Mouse (Mus musculus): ENCODE results near the gene Olfr1392. TPM values are rescaled to one million over a fixed set of nuclear protein-coding genes. Genes with fewer than 3 reads are reported as not detected.
"Not testable (repeated sequence)": the region's sequence is repeated elsewhere in the genome, so short reads cannot be mapped to it uniquely, and the experiment has no call there.

The Olfr1392 gene
- total RNA-seq, 2 experiments from 2014 or later: not detected

DNA sequence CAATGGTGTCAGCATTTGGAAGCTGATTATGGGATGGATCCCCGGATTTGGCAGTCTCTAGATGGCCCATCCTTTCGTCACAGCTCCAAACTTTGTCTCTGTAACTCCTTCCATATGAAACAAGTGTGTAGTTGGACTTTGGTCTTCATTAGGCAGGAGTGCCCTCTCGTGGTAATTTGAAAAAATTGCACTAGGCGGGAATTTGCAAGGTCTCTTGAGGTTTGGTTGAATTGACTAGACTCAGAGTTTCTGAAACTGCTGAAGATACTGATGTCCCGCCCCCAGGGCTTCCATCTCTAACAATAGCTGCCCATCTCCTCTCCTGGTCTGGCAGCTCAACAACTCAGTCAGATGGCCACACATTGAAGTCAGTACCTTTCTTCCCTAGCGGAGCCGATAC lies 13.7 kb upstream of the Olfr1392 start:
- intact Hi-C loops (cut with DNase I): loop anchor here (1.0 to 10.0 kb wide), 4 partner anchors 82 to 399 kb away; partner anchors contain the start of genes Irgm1 and Olfr1381
- DNase-seq (ENCODE audit: low spot score in 2 of 2): no peak

DNA sequence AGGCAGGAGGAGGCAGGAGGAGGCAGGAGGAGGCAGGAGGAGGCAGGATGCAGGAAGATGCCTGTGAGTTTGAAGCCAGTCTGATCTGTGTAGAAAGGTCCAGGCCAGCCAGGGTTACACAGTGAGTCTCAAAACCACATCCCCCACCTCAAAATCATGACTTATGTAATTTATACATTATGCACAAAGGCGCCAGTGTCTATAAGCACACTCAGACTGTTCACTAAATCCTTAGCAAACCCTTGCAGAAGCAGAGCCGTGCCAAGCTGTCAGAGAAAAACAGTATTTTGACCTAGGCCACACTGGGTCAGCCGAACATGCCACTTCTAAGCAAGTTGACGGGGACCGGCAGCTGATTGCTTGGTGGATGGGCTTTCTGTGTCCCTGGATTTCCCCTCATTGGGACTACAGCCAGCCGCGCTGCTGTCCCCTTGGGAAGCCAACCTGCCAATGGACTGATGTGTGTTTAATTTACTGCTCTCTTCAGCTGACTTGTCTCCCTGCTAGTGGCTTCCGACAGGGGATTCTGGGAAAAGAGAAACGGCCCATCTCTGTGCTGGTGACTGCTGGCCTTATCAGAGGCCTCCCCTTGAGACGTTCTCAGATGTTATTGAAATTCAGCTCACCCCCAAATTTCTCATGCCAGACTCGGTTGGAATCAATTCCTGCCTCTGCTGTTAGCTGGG lies 11.1 kb upstream of the Olfr1392 start:
- no peak for DNase-seq (ENCODE audit: low spot score in 2 of 2)
- intact Hi-C loops (cut with DNase I): loop anchor here (5.0 to 10.0 kb wide), 3 partner anchors 172 to 402 kb away; partner anchors contain the start of genes Irgm1 and Olfr1381

DNA sequence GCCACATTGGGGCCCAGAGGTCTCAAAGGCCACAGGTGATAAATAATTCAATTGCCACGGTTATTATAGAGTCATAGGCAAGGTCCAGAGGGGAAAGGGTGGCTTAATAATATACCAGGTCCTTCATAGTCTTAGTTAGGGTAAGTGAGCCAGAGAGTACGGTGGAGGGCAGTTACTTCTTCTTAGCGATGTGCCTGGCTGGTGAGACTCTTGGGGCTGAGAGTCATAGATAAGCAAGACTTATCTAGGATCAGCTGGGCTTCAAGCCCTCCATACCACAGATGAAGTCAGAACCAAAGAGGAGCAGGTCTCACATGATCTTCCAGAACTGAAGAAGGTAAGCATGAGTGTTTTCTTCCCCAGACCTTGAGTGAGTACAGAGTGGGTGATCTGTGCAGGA lies 6.9 kb upstream of the Olfr1392 start, which contains the start of gene Olfr1393:
Olfr1393 (plus strand) TSS at position 83 of the 400 bp plus-strand sequence.
- intact Hi-C loops (cut with DNase I): loop anchor here (10.0 kb wide), 1 partner anchor 267 kb away; the partner anchor contains the start of gene Olfr1381
- DNase-seq (ENCODE audit: low spot score in 2 of 2): no peak

DNA sequence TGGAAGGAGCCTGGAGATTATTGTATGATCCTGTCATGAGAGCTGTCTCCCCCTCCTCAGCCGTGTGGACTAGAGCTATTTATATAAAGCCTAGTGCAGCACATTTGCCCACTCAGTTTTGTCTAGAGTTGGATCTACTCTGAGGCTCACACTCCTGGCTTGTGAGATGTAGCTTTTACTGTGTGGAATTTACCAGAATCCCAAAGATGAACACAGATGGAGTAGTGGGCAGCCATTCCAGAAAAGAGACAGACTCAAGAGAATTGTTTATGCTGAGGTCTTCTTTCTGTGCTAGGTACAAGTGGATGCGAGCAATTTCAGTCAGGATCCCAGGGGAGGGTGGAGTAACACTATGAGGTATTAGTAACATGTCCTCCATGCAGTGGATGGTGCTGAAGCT lies 2.2 kb downstream of the Olfr1392 start:
- intact Hi-C loops (cut with DNase I): no loop called here
- DNase-seq (ENCODE audit: low spot score in 2 of 2): peak; percentile 19 to 32

DNA sequence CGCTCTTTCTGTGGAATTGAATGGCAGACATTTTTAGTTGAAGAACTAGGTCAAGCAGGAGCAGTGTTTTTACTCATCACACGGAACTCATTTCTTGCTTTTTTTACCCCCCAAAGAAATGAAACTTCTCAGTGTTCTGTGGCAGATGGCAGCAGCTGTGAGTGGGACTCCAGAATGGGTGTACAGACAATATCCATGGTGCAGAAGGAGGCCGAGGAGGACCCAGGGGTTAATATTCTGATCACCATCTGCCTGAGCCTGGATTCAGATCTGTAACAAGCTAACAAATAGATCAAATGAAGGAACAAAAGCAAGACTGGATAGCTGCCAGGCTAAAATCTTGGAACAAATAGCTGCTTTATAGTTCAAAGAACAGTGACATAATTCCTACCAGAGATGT lies 7.7 kb downstream of the Olfr1392 start:
- DNase-seq (ENCODE audit: low spot score in 2 of 2): peak; percentile 35 to 57
- intact Hi-C loops (cut with DNase I): no loop called here

DNA sequence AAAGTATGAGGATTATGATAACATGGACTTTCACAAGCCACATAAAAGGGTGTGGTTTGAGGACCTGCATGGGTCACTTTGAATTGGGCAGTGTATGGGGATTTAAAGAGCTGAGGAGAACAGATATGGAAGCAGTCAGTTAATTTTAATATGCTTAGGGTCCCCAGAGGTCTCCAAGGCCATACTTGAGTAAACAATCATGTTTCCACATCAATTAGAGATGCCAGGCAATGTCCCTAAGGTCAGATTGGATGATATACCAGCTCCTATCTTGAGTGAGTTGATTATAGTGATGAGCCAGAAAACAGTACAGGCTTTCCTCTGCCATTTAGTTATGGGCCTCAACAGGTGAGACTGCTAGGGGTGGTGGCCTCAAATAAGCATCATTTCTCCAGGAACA lies 19.4 kb downstream of the Olfr1392 start, which contains the start of gene Olfr10:
Olfr10 (plus strand) TSS at position 301 of the 400 bp plus-strand sequence.
- DNase-seq (ENCODE audit: low spot score in 2 of 2): no peak
- intact Hi-C loops (cut with DNase I): no loop called here

DNA sequence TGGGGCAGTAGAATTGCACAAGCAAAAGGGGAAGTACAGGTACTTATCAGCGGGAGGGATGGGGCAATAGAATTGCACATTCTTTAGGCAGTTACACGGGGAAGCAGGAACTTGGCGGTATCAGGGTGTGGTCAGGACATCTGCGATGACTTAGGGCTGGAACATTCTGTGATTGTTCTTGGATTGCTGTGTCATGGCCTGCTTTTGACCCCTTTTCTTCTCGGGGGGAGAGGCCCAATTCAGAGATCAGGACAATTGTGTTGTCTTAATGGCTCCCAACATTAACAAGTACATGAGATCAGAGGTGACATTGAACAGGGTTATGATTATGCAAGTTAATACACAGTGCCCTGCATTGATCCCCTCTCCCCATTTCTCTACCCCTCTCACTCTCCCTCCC lies 23.5 kb downstream of the Olfr1392 start:
- intact Hi-C loops (cut with DNase I); DNase-seq (ENCODE audit: low spot score in 2 of 2): not testable (repeated sequence)

DNA sequence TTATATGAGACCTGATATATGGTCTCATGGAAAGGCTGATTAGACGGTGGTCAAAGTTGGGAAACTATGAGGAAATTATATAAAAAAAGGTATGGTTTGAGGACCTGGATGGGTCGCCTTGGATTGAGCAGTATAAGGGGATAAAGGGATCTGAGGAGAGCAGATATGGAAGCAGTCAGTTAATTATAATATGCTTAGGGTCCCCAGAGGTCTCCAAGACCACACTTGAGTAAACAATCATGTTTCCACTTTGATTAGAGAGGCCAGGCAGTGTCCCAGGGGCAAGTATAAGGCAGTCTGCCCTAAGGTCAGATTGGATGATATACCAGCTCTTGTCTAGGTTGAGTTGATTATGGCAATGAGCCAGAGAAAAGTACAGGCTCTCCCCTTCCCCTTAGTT lies 37.4 kb downstream of the Olfr1392 start, which contains the start of gene Olfr1391:
Olfr1391 (plus strand) TSS at position 301 of the 400 bp plus-strand sequence.
- intact Hi-C loops (cut with DNase I): loop anchor here (10.0 kb wide), 1 partner anchor 132 kb away; the partner anchor contains the start of gene Olfr1387
- no peak for DNase-seq (ENCODE audit: low spot score in 2 of 2)

DNA sequence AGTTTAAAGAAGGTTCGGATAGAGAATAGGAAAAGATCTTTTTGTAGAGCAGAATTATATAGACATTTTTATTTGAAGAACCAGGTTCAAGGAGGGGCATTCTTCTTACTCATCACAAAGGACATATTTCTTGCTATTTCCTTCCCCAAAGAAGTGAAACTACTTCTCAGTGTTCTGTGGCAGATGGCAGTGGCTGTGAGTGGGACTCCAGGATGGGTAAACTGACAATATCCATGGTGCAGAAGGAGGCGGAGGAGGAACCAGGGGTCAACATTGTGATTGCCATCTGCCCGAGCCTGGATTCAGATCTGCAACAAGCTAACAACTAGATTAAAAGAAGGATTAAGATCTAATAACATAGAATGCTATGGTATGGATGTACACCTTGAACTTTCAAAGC lies 41.6 kb downstream of the Olfr1392 start:
- DNase-seq (ENCODE audit: low spot score in 2 of 2): no peak

DNA sequence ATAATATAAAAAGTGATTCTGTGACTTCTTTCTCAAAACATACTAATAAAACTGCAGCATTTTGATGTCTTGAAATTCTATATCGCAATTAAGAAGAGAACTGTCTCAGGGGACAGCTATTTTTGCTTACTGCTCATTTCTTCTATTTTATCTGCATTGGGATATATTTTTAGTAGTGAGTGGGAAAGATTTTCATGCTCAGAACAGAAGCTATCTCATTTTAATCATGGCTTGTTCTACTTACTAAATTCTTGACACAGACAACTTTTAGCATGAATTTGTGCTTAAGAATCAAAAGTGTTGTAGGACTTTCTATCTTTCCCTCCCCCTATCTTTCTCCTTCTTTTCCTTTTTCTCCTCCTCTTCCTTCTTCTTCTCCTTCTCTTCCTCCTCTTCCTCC lies 44.6 kb downstream of the Olfr1392 start:
- no peak for DNase-seq (ENCODE audit: low spot score in 2 of 2)
- intact Hi-C loops (cut with DNase I): loop anchor here (10.0 kb wide), 1 partner anchor 125 kb away; the partner anchor contains the start of gene Olfr1387

More for the DNA sequence above, 41.6 kb downstream of the Olfr1392 start:
- intact Hi-C loops (cut with DNase I): loop anchor here (10.0 kb wide), 1 partner anchor 128 kb away; the partner anchor contains the start of gene Olfr1387

DNA sequence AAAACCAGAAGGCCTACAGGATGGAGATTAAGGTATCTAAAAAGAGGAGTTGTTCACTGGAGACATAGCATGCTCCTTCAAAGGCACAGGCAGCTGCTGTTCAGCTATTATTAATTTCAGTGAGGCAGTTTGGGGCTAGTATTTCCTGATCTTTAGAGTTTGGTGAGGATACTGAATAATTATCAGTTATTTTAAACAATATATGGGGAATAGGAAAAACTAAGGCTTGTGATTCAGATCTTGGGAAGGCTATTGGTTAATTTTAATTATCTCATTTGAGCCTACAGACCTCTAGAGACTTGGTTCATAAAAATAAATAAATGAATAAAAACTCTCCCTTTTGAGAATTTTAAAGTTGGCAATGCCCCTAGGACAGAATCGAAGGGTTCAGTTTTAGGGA lies 49.8 kb downstream of the Olfr1392 start, which contains the start of gene Olfr1390:
Olfr1390 (plus strand) TSS at position 301 of the 400 bp plus-strand sequence.
- intact Hi-C loops (cut with DNase I): no loop called here

DNA sequence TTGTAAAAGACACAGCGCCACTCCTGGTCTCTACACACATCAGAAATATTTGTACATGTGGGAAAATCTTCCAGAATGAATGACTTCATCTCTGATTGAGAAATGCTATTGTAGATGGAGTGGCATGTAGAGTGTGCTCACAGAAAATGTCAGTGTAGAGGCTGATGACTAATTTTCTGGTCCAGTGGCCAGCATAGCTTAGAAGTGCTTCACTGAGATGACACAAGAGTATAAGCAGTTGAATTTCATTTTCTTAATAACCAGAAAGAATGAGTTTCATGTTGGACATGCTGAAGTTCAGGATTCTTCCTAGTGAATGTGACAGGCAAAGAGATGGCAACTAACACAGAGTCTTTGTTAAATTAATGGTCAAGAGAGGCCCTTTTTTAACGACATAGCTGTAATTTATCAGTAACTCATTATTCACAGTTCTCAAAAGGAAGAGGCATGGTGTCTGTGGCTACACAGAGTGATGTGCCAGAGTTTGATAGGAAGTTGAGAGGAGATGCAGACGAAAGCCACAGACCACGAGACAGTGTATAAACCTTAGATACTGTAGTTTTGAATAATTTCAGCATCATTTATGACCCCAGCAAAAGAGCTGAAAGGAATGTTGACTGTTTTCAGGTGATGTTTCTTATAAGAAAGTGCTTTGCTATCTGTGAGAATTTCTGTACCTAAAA lies 52.2 kb downstream of the Olfr1392 start:
- no peak for DNase-seq (ENCODE audit: low spot score in 2 of 2)
- intact Hi-C loops (cut with DNase I): no loop called here

More for the DNA sequence above, 49.8 kb downstream of the Olfr1392 start, which contains the start of gene Olfr1390:
- no peak for DNase-seq (ENCODE audit: low spot score in 2 of 2)

Other genes starting within 250 kb of the Olfr1392 start
- 1 to 10 TPM; 1.1 to 1.2 TPM for gene 9930111J21Rik2, start 234.0 kb upstream of the Olfr1392 start, total RNA-seq (2021)
- under 1 TPM in 1 of 2 experiments, not detected in 1; 0.18 TPM for gene Tgtp2, start 221.1 kb upstream of the Olfr1392 start, total RNA-seq (2021)
- gene Ifi47, start 208.7 kb upstream of the Olfr1392 start, total RNA-seq (2021): under 1 TPM in 1 of 2 experiments, not detected in 1; 0.74 TPM
- gene Olfr1396, start 170.4 kb upstream of the Olfr1392 start, total RNA-seq (2021): not detected
- gene Olfr1395, start 143.0 kb upstream of the Olfr1392 start, total RNA-seq (2021): not detected
- gene Olfr1394, start 130.9 kb upstream of the Olfr1392 start, total RNA-seq (2021): not detected
- gene Btnl9, start 98.1 kb upstream of the Olfr1392 start, total RNA-seq (2021): not detected
- gene Zfp62, start 82.0 kb upstream of the Olfr1392 start, total RNA-seq (2021): 10 to 100 TPM; 45.8 to 55.7 TPM
- 10 to 100 TPM; 66.0 to 78.6 TPM for gene Mgat1, start 41.1 kb upstream of the Olfr1392 start, total RNA-seq (2021)
- under 1 TPM; 0.25 to 0.29 TPM for gene Olfr1393, start 7.0 kb upstream of the Olfr1392 start, total RNA-seq (2021)
- not detected for gene Olfr10, start 19.5 kb downstream of the Olfr1392 start, total RNA-seq (2021)
- not detected for gene Olfr1391, start 37.5 kb downstream of the Olfr1392 start, total RNA-seq (2021)
- not detected for gene Olfr1390, start 49.9 kb downstream of the Olfr1392 start, total RNA-seq (2021)
- gene Olfr1389, start 137.8 kb downstream of the Olfr1392 start, total RNA-seq (2021): not detected
- under 1 TPM; 0.17 to 0.48 TPM for gene Olfr1388, start 151.3 kb downstream of the Olfr1392 start, total RNA-seq (2021)
- gene Olfr1387, start 170.1 kb downstream of the Olfr1392 start, total RNA-seq (2021): not detected
- not detected for gene Olfr1386, start 179.8 kb downstream of the Olfr1392 start, total RNA-seq (2021)
- gene Olfr1385, start 203.8 kb downstream of the Olfr1392 start, total RNA-seq (2021): under 1 TPM in 1 of 2 experiments, not detected in 1; 0.11 TPM
- gene Olfr1384, start 221.4 kb downstream of the Olfr1392 start, total RNA-seq (2021): not detected
- gene Olfr1383, start 234.4 kb downstream of the Olfr1392 start, total RNA-seq (2021): not detected
- gene Olfr1382, start 243.0 kb downstream of the Olfr1392 start, total RNA-seq (2021): not detected

Measured in left cerebral cortex, postnatal 36 days (tissue).